Mouse (Mus musculus): ENCODE measurements around the gene Dip2b. TPM values are rescaled to one million over a fixed set of nuclear protein-coding genes. Genes with fewer than 3 reads are reported as not detected.

Dip2b gene
- polyA plus RNA-seq, 1 experiment from 2014 or later, result 5.6 TPM

DNA sequence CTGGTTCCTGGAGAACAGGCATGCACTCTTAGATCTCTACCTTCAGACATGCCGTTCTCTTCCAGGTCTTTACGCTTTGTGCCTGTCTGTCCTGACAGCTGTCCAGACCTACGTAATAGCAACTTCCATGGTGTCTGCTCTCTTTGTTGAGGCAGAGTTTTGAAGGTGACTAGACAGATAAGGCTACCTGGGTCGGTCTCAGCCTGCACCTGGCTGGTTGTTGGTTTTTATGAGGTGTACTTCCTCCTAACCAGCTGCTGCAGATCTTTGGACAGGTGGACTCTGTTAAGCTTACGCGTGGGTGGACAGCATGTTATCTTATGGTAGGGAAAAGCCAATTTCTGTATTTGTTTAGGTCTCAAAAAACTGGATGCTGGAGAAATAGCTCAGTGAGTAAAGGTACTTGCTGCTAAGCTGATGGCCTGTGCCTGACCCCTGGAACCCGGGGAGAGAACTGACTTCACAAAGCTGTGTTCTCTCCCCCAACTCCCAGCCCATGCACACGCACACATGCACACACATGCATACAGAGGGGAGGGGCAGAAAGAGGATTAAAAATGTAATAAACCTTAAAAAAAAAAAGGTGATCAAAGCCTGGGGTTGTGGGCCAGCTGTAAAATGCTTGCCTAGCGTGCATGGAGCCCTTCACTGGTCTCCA lies 74.0 kb downstream of the Dip2b start:
- 53% methylated on average over 9 of the region's 9 CpGs for WGBS
- Histone ChIP-seq H3K4me1 (ENCODE audit: control insufficient read depth, insufficient read depth, low read length) (peaks cover 25% of the 10 kb centered on the region), H3K4me2 (ENCODE audit: low read depth, low read length) (peak overlapping the region; percentile 33; the same call in 1 of the 2 replicates)

DNA sequence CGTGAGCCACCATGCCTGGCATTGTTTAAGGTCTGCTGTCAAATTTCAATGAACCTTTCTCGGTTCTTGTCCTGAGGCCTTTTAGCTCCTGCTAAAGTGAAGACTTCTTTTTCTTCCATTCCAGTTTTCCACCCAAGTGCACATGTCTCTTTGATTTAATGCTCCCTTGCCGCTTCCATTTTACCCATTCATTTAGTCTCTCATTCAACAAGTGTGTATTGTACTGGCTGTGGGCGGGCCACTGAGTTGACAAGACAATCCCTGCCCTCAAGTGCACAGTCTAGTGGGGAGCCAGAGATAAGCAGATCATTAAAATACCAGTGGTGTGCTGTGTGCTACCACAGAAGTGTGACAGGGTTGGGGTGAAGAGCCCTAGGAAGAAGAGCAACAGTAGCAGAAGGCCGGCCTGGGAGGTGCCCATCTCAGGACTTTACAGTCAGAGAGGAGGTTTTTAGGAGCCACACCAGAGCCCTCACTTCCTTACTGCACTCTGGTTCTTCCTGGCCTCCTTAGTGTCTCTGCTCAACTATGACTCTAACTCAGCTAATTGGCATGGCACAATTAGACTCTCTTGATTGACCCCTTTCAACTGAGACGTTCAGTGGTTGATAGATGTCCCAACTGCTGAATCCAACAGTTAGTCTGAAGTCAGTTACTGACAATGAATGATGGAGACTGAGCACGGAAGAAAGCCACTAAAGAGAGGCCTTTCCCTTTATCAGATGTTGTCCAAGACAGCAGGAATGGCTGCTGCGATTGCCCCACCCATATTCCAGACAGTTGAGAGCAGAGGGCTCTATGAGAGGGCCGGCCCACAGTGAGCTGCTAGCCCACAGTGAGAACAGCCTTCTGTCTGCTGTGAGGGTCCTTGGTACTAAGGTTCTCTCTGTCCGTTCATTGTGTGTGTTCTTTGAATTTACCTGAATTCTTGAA lies 75.1 kb downstream of the Dip2b start:
- H3K9ac ChIP-seq (ENCODE audit: low read depth, low read length), result peak overlapping the region; percentile 22; the same call in 1 of the 2 replicates
- peak overlapping the region; percentile 85; the same call in 1 of the 2 replicates for H3K27ac ChIP-seq (ENCODE audit: low read length)
- peak; percentile 49 for ATAC-seq
- H3K4me2 ChIP-seq (ENCODE audit: low read depth, low read length), result no peak overlapping the region
- no peaks in the 10 kb centered on the region for H3K27me3 ChIP-seq (replicated peaks; ENCODE audit: control insufficient read depth, insufficient read depth, low read length)
- no peaks in the 10 kb centered on the region for H3K9me3 ChIP-seq (ENCODE audit: control insufficient read depth, low read length)
- H3K4me1 ChIP-seq (ENCODE audit: control insufficient read depth, insufficient read depth, low read length), result peaks cover 20% of the 10 kb centered on the region
- no peaks in the 10 kb centered on the region for H3K36me3 ChIP-seq (ENCODE audit: control insufficient read depth, insufficient read depth, low read length)
- WGBS, result 52% methylated on average over 10 of the region's 10 CpGs
- no peak overlapping the region for H3K4me3 ChIP-seq (ENCODE audit: low read length)

More for the DNA sequence above, 74.0 kb downstream of the Dip2b start:
- Histone ChIP-seq H3K4me3 (ENCODE audit: low read length) (peak overlapping the region; percentile 5; the same call in 1 of the 2 replicates), H3K27me3 (replicated peaks; ENCODE audit: control insufficient read depth, insufficient read depth, low read length) (no peaks in the 10 kb centered on the region), H3K27ac (ENCODE audit: low read length) (peak overlapping the region; percentile 85), H3K9ac (ENCODE audit: low read depth, low read length) (peak overlapping the region; percentile 46; the same call in 1 of the 2 replicates), H3K9me3 (ENCODE audit: control insufficient read depth, low read length) (no peaks in the 10 kb centered on the region), H3K36me3 (ENCODE audit: control insufficient read depth, insufficient read depth, low read length) (no peaks in the 10 kb centered on the region)
- ATAC-seq, result peak; percentile 94

DNA sequence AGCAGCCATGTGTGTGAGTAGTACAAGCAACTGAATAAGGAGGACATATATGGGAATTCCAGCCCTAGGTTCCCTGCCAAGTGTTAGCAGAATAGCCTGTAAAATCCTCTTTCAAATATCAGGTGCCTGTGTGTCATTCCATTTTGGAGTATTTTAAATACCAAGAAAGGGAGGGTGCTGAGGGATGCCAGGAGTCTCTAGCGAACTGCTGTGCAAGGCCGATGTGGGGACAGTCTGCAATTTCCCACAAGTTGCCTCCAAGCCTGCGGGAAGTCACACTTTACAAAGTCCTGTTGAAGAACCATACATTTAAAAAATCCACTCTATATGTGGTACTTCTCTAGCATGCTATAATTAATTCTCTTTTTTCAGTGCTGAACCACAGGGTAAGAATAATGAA lies 77.0 kb downstream of the Dip2b start:
- peaks cover 20% of the 10 kb centered on the region for H3K4me1 ChIP-seq (ENCODE audit: control insufficient read depth, insufficient read depth, low read length)
- H3K27me3 ChIP-seq (replicated peaks; ENCODE audit: control insufficient read depth, insufficient read depth, low read length), result no peaks in the 10 kb centered on the region
- 88% methylated on average over 3 of the region's 3 CpGs for WGBS
- H3K4me2 ChIP-seq (ENCODE audit: low read depth, low read length), result no peak overlapping the region
- no peaks in the 10 kb centered on the region for H3K9me3 ChIP-seq (ENCODE audit: control insufficient read depth, low read length)
- H3K27ac ChIP-seq (ENCODE audit: low read length), result no peak overlapping the region
- ATAC-seq, result no peak
- H3K4me3 ChIP-seq (ENCODE audit: low read length), result no peak overlapping the region
- H3K36me3 ChIP-seq (ENCODE audit: control insufficient read depth, insufficient read depth, low read length), result no peaks in the 10 kb centered on the region
- no peak overlapping the region for H3K9ac ChIP-seq (ENCODE audit: low read depth, low read length)

DNA sequence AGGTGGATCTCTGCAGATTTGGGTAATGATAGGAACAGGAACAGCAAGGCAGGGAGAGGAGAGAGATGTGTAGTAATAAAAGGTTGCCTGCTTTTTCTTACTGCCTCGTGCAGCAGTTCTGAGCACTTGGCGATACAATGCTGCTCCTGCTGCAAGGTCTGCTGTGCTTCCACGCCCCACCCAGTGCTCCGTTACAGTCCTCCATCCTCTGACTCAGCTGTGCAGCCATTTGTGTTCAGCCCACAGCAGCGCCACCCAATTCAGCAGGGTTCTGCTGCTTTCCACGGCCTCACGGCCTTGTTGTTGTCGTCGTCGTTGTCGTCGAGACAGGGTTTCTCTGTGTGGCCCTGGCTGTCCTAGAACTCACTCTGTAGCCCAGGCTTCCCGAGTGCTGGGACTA lies 77.9 kb downstream of the Dip2b start:
- no peaks in the 10 kb centered on the region for H3K27me3 ChIP-seq (replicated peaks; ENCODE audit: control insufficient read depth, insufficient read depth, low read length)
- H3K4me2 ChIP-seq (ENCODE audit: low read depth, low read length), result no peak overlapping the region
- no peak overlapping the region for H3K4me3 ChIP-seq (ENCODE audit: low read length)
- 79% methylated on average over 13 of the region's 13 CpGs for WGBS
- no peaks in the 10 kb centered on the region for H3K36me3 ChIP-seq (ENCODE audit: control insufficient read depth, insufficient read depth, low read length)
- peaks cover 20% of the 10 kb centered on the region for H3K4me1 ChIP-seq (ENCODE audit: control insufficient read depth, insufficient read depth, low read length)
- H3K27ac ChIP-seq (ENCODE audit: low read length), result no peak overlapping the region
- ATAC-seq, result no peak
- no peak overlapping the region for H3K9ac ChIP-seq (ENCODE audit: low read depth, low read length)
- H3K9me3 ChIP-seq (ENCODE audit: control insufficient read depth, low read length), result no peaks in the 10 kb centered on the region

DNA sequence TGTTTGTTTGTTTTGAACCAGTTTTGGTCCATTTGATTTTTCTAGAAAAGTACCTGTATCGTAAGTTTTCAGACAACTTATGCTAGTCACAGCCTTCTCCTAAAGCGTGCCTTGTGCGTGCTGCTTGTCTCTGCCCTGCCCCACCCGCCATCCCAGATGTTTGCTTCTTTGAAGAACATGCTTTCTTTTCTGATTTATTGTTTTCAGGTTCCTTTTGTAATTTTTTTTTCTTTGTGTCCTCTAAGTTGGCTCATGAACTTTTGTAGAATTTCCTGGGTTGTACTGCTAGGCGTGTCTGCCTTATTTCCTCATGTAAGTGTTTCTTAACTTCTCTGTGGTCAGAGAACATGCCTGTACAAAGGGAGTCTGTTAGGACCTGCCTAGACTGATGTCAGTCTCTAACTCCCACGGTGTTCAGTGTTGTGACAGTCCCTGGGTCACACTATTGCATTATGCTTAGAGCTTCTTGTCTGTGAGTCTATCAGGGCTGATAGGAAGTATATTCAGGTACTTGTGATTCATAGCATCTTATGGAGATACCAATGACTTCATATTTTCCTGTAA lies 80.8 kb downstream of the Dip2b start:
- no peak overlapping the region for H3K4me2 ChIP-seq (ENCODE audit: low read depth, low read length)
- no peak overlapping the region for H3K9ac ChIP-seq (ENCODE audit: low read depth, low read length)
- H3K9me3 ChIP-seq (ENCODE audit: control insufficient read depth, low read length), result no peaks in the 10 kb centered on the region
- no peak for ATAC-seq
- peaks cover 3% of the 10 kb centered on the region; the same call in 1 of the 2 replicates for H3K4me1 ChIP-seq (ENCODE audit: control insufficient read depth, insufficient read depth, low read length)
- no peaks in the 10 kb centered on the region for H3K27me3 ChIP-seq (replicated peaks; ENCODE audit: control insufficient read depth, insufficient read depth, low read length)
- H3K4me3 ChIP-seq (ENCODE audit: low read length), result no peak overlapping the region
- no peak overlapping the region for H3K27ac ChIP-seq (ENCODE audit: low read length)
- no peaks in the 10 kb centered on the region for H3K36me3 ChIP-seq (ENCODE audit: control insufficient read depth, insufficient read depth, low read length)
- WGBS, result 78% methylated on average over 6 of the region's 6 CpGs

DNA sequence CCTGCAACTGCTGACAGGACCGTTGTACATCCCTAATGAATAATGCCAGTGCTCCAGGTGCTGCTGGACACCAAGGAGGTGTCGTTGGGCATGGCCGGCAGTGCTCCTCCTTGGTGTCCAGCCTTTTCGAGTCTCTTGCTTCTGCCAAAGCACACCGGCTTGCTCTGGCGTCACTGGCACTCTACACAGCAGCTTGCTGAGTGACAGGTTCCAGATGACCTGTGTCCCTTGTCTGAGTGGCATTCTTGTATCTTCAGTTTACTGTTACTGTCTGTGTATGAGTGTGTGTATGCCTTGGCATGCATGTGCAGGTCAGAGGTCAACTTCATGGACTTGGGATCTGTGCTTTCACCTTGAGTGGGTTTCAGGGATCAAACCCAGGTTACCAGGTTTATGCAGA lies 83.0 kb downstream of the Dip2b start:
- 85% methylated on average over 6 of the region's 6 CpGs for WGBS
- no peaks in the 10 kb centered on the region for H3K36me3 ChIP-seq (ENCODE audit: control insufficient read depth, insufficient read depth, low read length)
- ATAC-seq, result no peak
- peaks cover 3% of the 10 kb centered on the region; the same call in 1 of the 2 replicates for H3K4me1 ChIP-seq (ENCODE audit: control insufficient read depth, insufficient read depth, low read length)
- no peak overlapping the region for H3K27ac ChIP-seq (ENCODE audit: low read length)
- no peak overlapping the region for H3K4me3 ChIP-seq (ENCODE audit: low read length)
- H3K4me2 ChIP-seq (ENCODE audit: low read depth, low read length), result no peak overlapping the region
- H3K9me3 ChIP-seq (ENCODE audit: control insufficient read depth, low read length), result no peaks in the 10 kb centered on the region
- H3K9ac ChIP-seq (ENCODE audit: low read depth, low read length), result no peak overlapping the region
- no peaks in the 10 kb centered on the region for H3K27me3 ChIP-seq (replicated peaks; ENCODE audit: control insufficient read depth, insufficient read depth, low read length)

DNA sequence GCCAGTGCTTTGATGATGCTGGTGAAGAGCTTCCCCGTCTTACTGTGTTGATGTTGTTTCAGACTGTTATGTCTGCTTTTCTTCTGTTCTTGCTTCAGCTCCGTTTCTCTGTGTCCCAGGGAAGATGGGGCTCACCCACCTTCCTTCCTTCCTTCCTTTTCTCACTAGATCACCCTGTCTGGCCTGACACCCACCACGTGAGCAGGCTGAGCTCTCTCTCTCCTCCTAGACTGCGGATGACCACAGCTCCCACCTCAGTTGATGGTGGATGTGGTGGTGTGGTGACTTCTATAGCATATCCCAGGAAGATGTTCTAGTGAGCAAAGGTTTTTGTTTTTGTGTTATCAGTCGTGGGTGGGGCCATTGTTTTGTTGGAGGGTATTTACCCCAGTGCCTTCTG lies 85.4 kb downstream of the Dip2b start:
- Histone ChIP-seq H3K4me2 (ENCODE audit: low read depth, low read length) (no peak overlapping the region), H3K4me3 (ENCODE audit: low read length) (no peak overlapping the region), H3K4me1 (ENCODE audit: control insufficient read depth, insufficient read depth, low read length) (peaks cover 3% of the 10 kb centered on the region; the same call in 1 of the 2 replicates), H3K9ac (ENCODE audit: low read depth, low read length) (no peak overlapping the region), H3K27ac (ENCODE audit: low read length) (no peak overlapping the region), H3K36me3 (ENCODE audit: control insufficient read depth, insufficient read depth, low read length) (no peaks in the 10 kb centered on the region), H3K9me3 (ENCODE audit: control insufficient read depth, low read length) (no peaks in the 10 kb centered on the region), H3K27me3 (replicated peaks; ENCODE audit: control insufficient read depth, insufficient read depth, low read length) (no peaks in the 10 kb centered on the region)
- WGBS, result 57% methylated on average over 5 of the region's 5 CpGs
- no peak for ATAC-seq

DNA sequence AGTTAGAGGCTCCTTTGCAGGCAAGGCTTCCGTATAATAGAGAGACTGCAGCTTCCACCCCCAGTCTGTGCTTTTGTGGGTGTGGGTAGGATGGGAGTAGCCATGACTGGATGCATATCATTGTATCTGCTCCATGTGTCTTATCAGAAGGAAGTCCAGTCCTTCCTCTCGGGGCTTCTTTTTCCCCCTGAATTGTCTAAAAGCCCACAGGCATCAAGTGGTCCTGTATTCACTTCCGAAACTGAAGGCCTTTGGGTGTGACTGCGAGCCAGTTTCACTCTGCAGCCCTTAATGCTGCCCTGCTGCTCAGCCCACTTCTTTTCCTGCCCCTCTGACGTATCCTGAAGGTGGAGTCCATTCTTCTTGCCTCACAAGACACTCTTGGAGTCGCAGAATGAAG lies 86.8 kb downstream of the Dip2b start:
- Histone ChIP-seq H3K9ac (ENCODE audit: low read depth, low read length) (no peak overlapping the region), H3K4me3 (ENCODE audit: low read length) (no peak overlapping the region), H3K36me3 (ENCODE audit: control insufficient read depth, insufficient read depth, low read length) (no peaks in the 10 kb centered on the region), H3K4me2 (ENCODE audit: low read depth, low read length) (no peak overlapping the region), H3K27ac (ENCODE audit: low read length) (no peak overlapping the region), H3K27me3 (replicated peaks; ENCODE audit: control insufficient read depth, insufficient read depth, low read length) (no peaks in the 10 kb centered on the region), H3K9me3 (ENCODE audit: control insufficient read depth, low read length) (no peaks in the 10 kb centered on the region), H3K4me1 (ENCODE audit: control insufficient read depth, insufficient read depth, low read length) (peaks cover 3% of the 10 kb centered on the region; the same call in 1 of the 2 replicates)
- 78% methylated on average over 6 of the region's 6 CpGs for WGBS
- ATAC-seq, result no peak

DNA sequence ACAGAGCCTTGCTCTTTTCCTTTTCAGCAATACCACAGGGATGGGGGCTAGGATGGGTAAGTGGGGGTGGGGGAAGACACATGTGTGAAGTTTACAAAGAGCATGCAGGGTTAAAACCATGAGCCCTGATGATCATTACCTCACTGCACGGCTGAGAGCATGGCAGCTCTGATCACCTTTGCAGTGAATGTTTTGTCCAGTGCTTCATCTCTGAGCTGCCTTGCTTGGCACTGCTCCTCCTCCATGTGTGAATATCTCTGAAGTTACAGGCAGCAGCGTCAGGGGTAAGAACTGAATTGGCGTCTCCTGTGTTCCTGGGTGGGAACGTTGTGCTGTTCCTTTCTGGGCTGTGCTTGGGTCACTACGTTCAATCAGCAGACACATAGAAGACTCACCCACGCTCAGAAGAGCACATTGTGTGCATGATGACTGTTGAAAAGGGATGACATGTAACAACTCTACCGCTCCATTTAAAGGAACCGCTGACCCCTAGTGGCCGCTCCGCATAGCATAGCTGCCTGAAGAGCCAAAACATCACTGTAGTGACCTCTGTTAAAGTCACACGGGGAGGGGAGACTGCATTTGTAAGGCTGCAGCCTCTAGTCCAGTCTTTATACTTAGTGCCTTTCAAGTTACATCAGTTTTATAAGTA lies 88.1 kb downstream of the Dip2b start:
- Histone ChIP-seq H3K4me2 (ENCODE audit: low read depth, low read length) (no peak overlapping the region), H3K27me3 (replicated peaks; ENCODE audit: control insufficient read depth, insufficient read depth, low read length) (no peaks in the 10 kb centered on the region), H3K36me3 (ENCODE audit: control insufficient read depth, insufficient read depth, low read length) (no peaks in the 10 kb centered on the region), H3K4me3 (ENCODE audit: low read length) (no peak overlapping the region), H3K4me1 (ENCODE audit: control insufficient read depth, insufficient read depth, low read length) (peaks cover 3% of the 10 kb centered on the region; the same call in 1 of the 2 replicates), H3K27ac (ENCODE audit: low read length) (no peak overlapping the region), H3K9me3 (ENCODE audit: control insufficient read depth, low read length) (no peaks in the 10 kb centered on the region), H3K9ac (ENCODE audit: low read depth, low read length) (no peak overlapping the region)
- peak; percentile 85 for ATAC-seq
- WGBS, result 17% methylated on average over 11 of the region's 11 CpGs
